Mouse (Mus musculus): ENCODE data around the gene Barhl2. TPM values are rescaled to one million over a fixed set of nuclear protein-coding genes. Genes with fewer than 3 reads are reported as not detected.

Gene Barhl2
- polyA plus RNA-seq, 2 experiments: 0.01 TPM; not detected in 1

DNA sequence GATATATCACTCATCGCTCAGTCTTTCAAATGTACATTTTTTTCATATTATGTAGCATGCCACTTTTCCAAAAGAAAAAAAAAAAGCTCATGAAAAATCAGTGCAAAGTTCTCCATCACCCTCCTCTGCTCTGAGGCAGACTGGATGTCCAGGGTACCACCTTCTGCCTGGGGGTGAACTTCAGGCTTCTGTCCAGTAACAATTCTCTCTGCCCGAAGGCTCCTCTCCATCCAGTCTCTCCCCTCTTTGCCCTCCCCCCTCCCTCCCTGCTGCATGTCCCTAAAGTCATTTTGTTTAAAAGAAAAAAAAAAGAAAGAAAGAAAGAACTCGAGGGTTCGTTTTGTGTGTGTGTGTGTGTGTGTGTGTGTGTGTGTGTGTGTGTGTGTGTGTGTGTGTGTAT lies 5.3 kb downstream of the Barhl2 start:
- no peak for ATAC-seq (ENCODE audit: insufficient read depth)
- TF ChIP-seq CTCF (IDR thresholded peaks at IDR 0.05; ENCODE audit: low read depth): no peak
- no peak for TF ChIP-seq EP300 (IDR thresholded peaks at IDR 0.05; ENCODE audit: low read depth)
- Histone ChIP-seq H3K36me3 (replicated peaks; ENCODE audit: control insufficient read depth, insufficient read depth, low read depth) (no peaks in the 10 kb centered on the region), H3K4me2 (ENCODE audit: low read depth) (no peak overlapping the region), H3K4me1 (replicated peaks; ENCODE audit: control insufficient read depth in 2 of 2, insufficient read depth in 2 of 2, low read length in 1 of 2) (no peaks in the 10 kb centered on the region), H3K27me3 (ENCODE audit: control insufficient read depth, insufficient read depth, low read length) (peaks cover 95% of the 10 kb centered on the region), H3K27ac (no peak overlapping the region), H3K4me3 (ENCODE audit: insufficient read depth in 1 of 2, low read depth in 2 of 2, low read length in 2 of 2) (no peak overlapping the region), H3K9me3 (ENCODE audit: control insufficient read depth, low read length) (no peaks in the 10 kb centered on the region), H3K9ac (replicated peaks) (no peak overlapping the region)
- DNase-seq (ENCODE audit: low read depth in 3 of 3, low spot score in 3 of 3): no peak
- WGBS (ENCODE audit: insufficient replicate concordance): 11% methylated on average over 4 of the region's 4 CpGs

DNA sequence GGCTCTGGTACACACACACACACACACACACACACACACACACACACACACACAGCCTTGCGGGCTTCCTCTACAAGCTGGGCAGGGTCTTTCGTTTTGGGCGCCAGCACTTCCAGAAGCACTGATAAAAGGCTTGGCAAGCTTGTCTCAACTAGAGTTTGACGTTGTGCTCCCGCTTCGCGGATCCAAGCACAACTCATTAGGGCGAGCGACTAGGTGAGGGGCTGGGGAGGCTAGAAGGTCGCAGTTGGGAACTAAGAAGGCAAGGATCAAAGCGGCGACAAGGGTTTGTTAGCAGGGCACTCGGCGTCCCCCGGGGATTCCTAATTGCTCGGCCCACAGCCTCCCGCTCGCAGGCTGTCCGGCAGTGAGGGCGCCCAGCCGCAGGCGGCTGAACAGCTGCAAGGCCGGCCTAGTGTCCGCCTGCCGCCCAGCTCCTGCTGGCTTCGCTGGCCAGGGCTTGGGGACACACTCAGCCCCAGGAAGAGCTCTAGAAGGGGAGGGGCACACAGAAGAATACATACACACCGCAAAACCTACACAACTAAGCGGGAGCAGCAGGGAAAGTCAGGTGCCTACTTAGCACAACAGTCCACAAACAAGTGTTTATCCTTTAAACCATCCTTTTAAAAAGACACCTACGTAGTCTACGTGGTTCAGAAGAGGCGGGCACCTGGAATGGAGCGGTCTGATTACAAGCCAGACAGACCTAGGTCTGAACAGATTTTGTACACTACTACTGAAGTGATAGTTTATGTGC lies 6.1 kb downstream of the Barhl2 start:
- no peaks in the 10 kb centered on the region for H3K9me3 ChIP-seq (ENCODE audit: control insufficient read depth, low read length)
- no peak overlapping the region for H3K4me3 ChIP-seq (ENCODE audit: insufficient read depth in 1 of 2, low read depth in 2 of 2, low read length in 2 of 2)
- H3K27ac ChIP-seq: no peak overlapping the region
- H3K36me3 ChIP-seq (replicated peaks; ENCODE audit: control insufficient read depth, insufficient read depth, low read depth): no peaks in the 10 kb centered on the region
- no peaks in the 10 kb centered on the region for H3K4me1 ChIP-seq (replicated peaks; ENCODE audit: control insufficient read depth in 2 of 2, insufficient read depth in 2 of 2, low read length in 1 of 2)
- DNase-seq (ENCODE audit: low read depth in 3 of 3, low spot score in 3 of 3): no peak
- ATAC-seq (ENCODE audit: insufficient read depth): no peak
- no peak overlapping the region for H3K9ac ChIP-seq (replicated peaks)
- H3K27me3 ChIP-seq (ENCODE audit: control insufficient read depth, insufficient read depth, low read length): peaks cover 93% of the 10 kb centered on the region
- TF ChIP-seq EP300 (IDR thresholded peaks at IDR 0.05; ENCODE audit: low read depth) (no peak), CTCF (IDR thresholded peaks at IDR 0.05; ENCODE audit: low read depth) (no peak)
- no peak overlapping the region for H3K4me2 ChIP-seq (ENCODE audit: low read depth)
- WGBS (ENCODE audit: insufficient replicate concordance): 1% methylated on average over 32 of the region's 32 CpGs

DNA sequence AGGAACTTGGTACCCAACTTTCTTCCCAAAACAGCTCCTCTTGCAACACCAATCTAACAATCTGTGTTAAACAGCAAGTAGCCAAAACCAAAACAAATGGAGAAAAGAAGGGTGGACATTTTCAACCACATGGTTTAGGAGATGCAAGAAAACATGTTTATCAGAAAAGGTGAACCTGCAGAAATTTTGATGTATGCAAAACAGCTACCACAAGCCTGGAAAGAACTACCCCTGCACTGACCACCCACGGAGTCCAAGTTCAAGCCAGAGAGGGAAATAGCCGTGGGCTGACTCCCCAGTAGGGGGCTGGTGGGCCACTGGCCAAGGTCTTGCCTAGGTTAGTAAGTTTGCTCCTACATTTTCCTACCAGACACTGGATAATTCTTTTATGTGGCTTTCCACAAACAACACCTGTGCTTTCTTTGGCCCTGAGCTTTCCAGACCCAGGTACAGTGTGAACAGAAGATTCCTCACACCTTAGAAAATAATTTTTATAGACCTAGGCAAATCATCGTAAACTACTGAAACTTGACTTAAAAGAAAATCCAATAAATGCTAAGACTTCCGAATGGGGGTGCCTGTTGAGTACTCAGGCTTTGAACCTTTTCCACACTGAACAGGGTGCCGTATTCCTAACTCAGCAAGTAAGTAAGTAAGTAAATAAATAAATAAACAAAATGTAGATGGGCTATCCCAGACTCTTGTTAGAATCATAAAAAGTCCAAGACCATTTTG lies 7.4 kb downstream of the Barhl2 start:
- H3K4me2 ChIP-seq (ENCODE audit: low read depth): no peak overlapping the region
- no peaks in the 10 kb centered on the region for H3K36me3 ChIP-seq (replicated peaks; ENCODE audit: control insufficient read depth, insufficient read depth, low read depth)
- no peaks in the 10 kb centered on the region for H3K9me3 ChIP-seq (ENCODE audit: control insufficient read depth, low read length)
- no peak overlapping the region for H3K4me3 ChIP-seq (ENCODE audit: insufficient read depth in 1 of 2, low read depth in 2 of 2, low read length in 2 of 2)
- TF ChIP-seq EP300 (IDR thresholded peaks at IDR 0.05; ENCODE audit: low read depth): no peak
- TF ChIP-seq CTCF (IDR thresholded peaks at IDR 0.05; ENCODE audit: low read depth): no peak
- no peak overlapping the region for H3K27ac ChIP-seq
- no peak overlapping the region for H3K9ac ChIP-seq (replicated peaks)
- no peak for ATAC-seq (ENCODE audit: insufficient read depth)
- no peak for DNase-seq (ENCODE audit: low read depth in 3 of 3, low spot score in 3 of 3)
- WGBS (ENCODE audit: insufficient replicate concordance): 13% methylated on average over 5 of the region's 5 CpGs
- no peaks in the 10 kb centered on the region for H3K4me1 ChIP-seq (replicated peaks; ENCODE audit: control insufficient read depth in 2 of 2, insufficient read depth in 2 of 2, low read length in 1 of 2)
- H3K27me3 ChIP-seq (ENCODE audit: control insufficient read depth, insufficient read depth, low read length): peaks cover 89% of the 10 kb centered on the region

DNA sequence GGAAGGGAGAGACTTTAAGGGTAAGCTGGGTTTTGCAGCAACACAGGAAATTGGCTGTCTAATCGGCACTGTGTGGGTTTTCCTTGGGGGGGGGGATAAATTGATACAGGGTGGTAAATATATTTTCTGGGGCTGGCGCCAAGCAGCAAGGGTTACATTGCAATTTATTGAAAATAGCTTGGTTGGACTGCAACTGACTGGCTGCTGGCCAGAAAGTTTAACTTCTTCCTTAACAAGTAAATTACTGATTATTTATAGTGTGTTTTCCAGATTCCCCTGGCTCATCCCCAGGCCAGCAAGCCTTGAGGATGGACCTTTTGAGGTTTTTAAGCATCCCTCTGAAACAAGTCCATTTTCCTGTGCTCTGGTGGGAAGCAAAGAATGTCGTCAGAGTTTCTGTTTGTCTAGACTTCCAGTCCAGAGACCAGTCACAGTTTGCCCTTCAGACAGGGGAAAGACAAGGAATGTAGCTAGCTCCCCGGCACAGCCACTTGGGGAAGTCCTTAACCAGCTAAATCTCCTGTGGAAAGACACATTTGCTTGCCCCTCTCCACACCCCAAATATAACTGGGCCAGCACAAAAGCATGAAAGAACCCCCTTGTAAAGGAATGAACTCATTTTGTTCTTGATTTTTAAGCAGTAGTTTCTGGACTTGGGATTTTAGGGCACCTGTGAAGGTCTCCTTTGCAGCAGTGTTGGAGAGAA lies 8.1 kb downstream of the Barhl2 start:
- peaks cover 82% of the 10 kb centered on the region for H3K27me3 ChIP-seq (ENCODE audit: control insufficient read depth, insufficient read depth, low read length)
- WGBS (ENCODE audit: insufficient replicate concordance): 16% methylated on average over 4 of the region's 4 CpGs
- ATAC-seq (ENCODE audit: insufficient read depth): no peak

DNA sequence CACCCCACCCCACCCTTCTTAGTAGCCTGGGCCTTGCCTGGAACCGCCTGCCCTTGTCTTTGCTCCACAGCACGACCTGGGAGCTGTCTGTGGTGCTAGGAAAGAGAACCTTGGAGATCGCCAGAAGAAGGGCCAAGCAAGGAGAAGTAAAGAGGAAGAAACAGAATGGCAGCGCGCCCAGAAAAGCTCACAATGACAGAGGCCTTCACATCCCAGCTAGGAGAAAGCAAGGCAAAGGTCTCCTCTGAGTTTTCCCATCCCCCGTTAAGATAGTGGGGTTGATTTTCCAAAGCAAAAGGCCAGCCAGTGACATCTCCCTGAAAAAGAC lies 9.2 kb downstream of the Barhl2 start:
- 2% methylated on average over 6 of the region's 6 CpGs for WGBS (ENCODE audit: insufficient replicate concordance)
- DNase-seq (ENCODE audit: low read depth in 3 of 3, low spot score in 3 of 3): no peak

More for the DNA sequence above, 8.1 kb downstream of the Barhl2 start:
- Histone ChIP-seq H3K4me1 (replicated peaks; ENCODE audit: control insufficient read depth in 2 of 2, insufficient read depth in 2 of 2, low read length in 1 of 2) (no peaks in the 10 kb centered on the region), H3K36me3 (replicated peaks; ENCODE audit: control insufficient read depth, insufficient read depth, low read depth) (no peaks in the 10 kb centered on the region), H3K9me3 (ENCODE audit: control insufficient read depth, low read length) (no peaks in the 10 kb centered on the region), H3K9ac (replicated peaks) (no peak overlapping the region), H3K27ac (no peak overlapping the region), H3K4me2 (ENCODE audit: low read depth) (no peak overlapping the region), H3K4me3 (ENCODE audit: insufficient read depth in 1 of 2, low read depth in 2 of 2, low read length in 2 of 2) (no peak overlapping the region)
- DNase-seq (ENCODE audit: low read depth in 3 of 3, low spot score in 3 of 3): no peak
- TF ChIP-seq CTCF (IDR thresholded peaks at IDR 0.05; ENCODE audit: low read depth) (no peak), EP300 (IDR thresholded peaks at IDR 0.05; ENCODE audit: low read depth) (no peak)

More for the DNA sequence above, 9.2 kb downstream of the Barhl2 start:
- Histone ChIP-seq H3K9me3 (ENCODE audit: control insufficient read depth, low read length) (no peaks in the 10 kb centered on the region), H3K36me3 (replicated peaks; ENCODE audit: control insufficient read depth, insufficient read depth, low read depth) (no peaks in the 10 kb centered on the region), H3K4me3 (ENCODE audit: insufficient read depth in 1 of 2, low read depth in 2 of 2, low read length in 2 of 2) (no peak overlapping the region), H3K27me3 (ENCODE audit: control insufficient read depth, insufficient read depth, low read length) (peaks cover 71% of the 10 kb centered on the region), H3K27ac (no peak overlapping the region), H3K9ac (replicated peaks) (no peak overlapping the region), H3K4me2 (ENCODE audit: low read depth) (no peak overlapping the region), H3K4me1 (replicated peaks; ENCODE audit: control insufficient read depth in 2 of 2, insufficient read depth in 2 of 2, low read length in 1 of 2) (no peaks in the 10 kb centered on the region)
- TF ChIP-seq CTCF (IDR thresholded peaks at IDR 0.05; ENCODE audit: low read depth): no peak
- no peak for ATAC-seq (ENCODE audit: insufficient read depth)

Data from liver, embryonic 14.5 days (tissue).